Mouse (Mus musculus) megakaryocyte, embryonic 14.5 days (primary cell): ENCODE data around the gene Pnpo.

ENCODE experiments used
- FLI1 ChIP-seq: IDR thresholded peaks from 2 replicates; pipeline ENCODE4 v1.6.1; 2012; ENCODE audit warnings: low read length, inconsistent platforms, mixed read lengths
- GATA1 ChIP-seq: IDR thresholded peaks from 3 replicates; pipeline ENCODE4 v1.6.1; 2012; ENCODE audit warnings: mixed read lengths, low read length, inconsistent platforms, borderline replicate concordance

- no peak for TF ChIP-seq FLI1
- TF ChIP-seq GATA1, result no peak
Measured at GRCm38 (mm10) chr11:96968476-96968875, 24.7 kb upstream of the Pnpo start.
